Mouse (Mus musculus) megakaryocyte, embryonic 14.5 days (primary cell): ENCODE measurements around the gene Farp1. TPM values are rescaled to one million over a fixed set of nuclear protein-coding genes. Genes with fewer than 3 reads are reported as not detected.
A peak's percentile ranks its signal among the peaks of the same experiment; 100 is the strongest.

ENCODE experiments used
- H3K27me3 ChIP-seq: replicated peaks from 2 replicates; pipeline ENCODE3; 2012; ENCODE audit warnings: inconsistent platforms
- H3K36me3 ChIP-seq: replicated peaks from 2 replicates; pipeline ENCODE3; 2012; ENCODE audit warnings: low read length, inconsistent platforms, mixed read lengths
- H3K4me1 ChIP-seq: 2 replicates; pipeline ENCODE4 v1.6.1; 2012; ENCODE audit warnings: inconsistent platforms
- H3K4me3 ChIP-seq: replicated peaks from 2 replicates; pipeline ENCODE3; 2012; ENCODE audit warnings: moderate library complexity, mild to moderate bottlenecking, inconsistent platforms
- H3K9me3 ChIP-seq: 2 replicates; pipeline ENCODE4 v1.6.1; 2012; ENCODE audit warnings: inconsistent platforms
- FLI1 ChIP-seq: IDR thresholded peaks from 2 replicates; pipeline ENCODE4 v1.6.1; 2012; ENCODE audit warnings: low read length, inconsistent platforms, mixed read lengths
- GATA1 ChIP-seq: IDR thresholded peaks from 3 replicates; pipeline ENCODE4 v1.6.1; 2012; ENCODE audit warnings: mixed read lengths, low read length, inconsistent platforms, borderline replicate concordance
- polyA plus RNA-seq: library from polyadenylated mRNA; stranded (reverse); fragments of >175 nt; gene quantifications from 2 replicates; pipeline ENCODE4 v1.2.3, GENCODE M21; 2012; ENCODE audit warnings: low replicate concordance; ENCODE audit not compliant: insufficient read depth

The Farp1 gene
- polyA plus RNA-seq, 1 experiment, result not detected

DNA sequence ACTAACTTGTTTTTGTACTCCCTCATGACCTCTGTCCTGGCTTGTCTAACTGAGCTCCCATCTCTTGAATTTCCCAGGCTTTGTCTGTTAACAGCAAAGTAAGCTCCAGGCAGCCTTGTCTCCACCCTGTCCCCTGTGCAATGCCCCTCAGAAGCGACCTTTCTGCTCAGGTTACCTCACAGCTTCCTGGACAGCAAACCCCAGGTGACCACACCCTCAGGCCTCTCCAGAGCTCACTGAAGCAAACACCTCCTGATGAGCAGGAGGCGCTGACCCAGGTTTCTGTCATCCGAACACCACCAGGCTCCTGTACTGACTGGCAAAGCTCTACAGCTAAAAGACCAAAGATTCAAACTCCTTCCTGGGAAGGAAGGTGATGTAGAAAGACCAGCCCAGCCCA, 274.9 kb downstream of the Farp1 start:
- H3K9me3 ChIP-seq, result no peaks in the 10 kb centered on the region
- TF ChIP-seq FLI1 (no peak), GATA1 (no peak)
- peaks cover 90% of the 10 kb centered on the region for H3K4me1 ChIP-seq
- no peaks in the 10 kb centered on the region for H3K27me3 ChIP-seq
- H3K36me3 ChIP-seq, result peaks cover 49% of the 10 kb centered on the region
- no peak overlapping the region for H3K4me3 ChIP-seq

DNA sequence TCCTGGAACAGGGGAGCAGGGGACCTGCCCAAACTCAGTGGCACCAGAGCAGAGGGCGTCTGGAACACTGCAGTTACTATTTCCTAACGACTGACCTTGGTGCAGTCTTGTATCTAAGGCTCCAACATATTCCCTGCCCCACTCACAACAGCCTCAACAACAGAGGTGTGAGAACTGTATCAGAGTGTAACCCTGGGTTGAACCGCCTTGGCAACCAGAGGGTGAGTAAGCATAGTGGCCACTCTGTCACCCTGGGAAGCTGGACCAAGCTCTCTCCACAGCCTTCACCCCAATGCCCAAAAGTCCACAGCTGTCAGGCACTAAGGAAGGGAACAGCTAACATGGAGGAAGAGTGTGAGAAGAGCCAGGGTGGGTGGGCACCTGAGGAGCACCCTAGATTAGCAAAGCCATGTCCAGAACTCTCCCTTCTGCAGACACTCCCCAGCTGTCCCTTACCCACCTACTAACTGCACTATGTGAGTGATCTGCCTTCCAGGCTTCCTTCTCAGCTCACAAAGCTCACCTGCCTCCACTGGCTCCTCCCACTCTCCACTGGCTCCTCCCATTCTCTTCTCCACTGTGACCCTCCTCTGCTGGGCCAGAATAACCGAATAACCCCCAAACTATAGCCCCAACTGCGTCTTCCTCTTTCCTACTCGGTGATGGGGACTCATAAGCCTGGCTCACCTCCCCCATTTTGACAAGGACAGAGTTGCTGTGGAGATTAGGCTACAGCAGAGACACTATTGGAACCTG, 275.5 kb downstream of the Farp1 start:
- TF ChIP-seq GATA1 (no peak), FLI1 (no peak)
- H3K4me1 ChIP-seq, result peaks cover 90% of the 10 kb centered on the region
- H3K4me3 ChIP-seq, result peak overlapping the region; percentile 3
- H3K27me3 ChIP-seq, result no peaks in the 10 kb centered on the region
- peaks cover 55% of the 10 kb centered on the region for H3K36me3 ChIP-seq
- no peaks in the 10 kb centered on the region for H3K9me3 ChIP-seq

DNA sequence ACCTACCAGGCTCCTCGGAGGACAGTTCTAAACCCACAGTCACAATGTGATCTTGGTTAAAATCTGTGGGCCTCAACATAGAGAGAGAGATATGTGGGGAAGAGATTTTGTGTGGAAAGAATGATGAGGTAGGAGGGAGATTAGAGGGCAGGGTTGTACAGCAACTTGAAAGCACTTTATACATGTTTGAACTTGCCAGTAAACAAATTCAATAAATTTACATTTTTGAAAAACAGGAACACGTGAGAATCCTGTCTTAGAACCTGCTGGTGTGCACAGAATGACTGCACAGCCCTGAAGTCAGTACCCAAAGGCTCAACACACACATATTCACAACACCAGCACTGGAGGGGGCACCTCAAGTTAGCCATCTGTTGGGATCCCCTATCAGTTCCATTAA, 276.1 kb downstream of the Farp1 start:
- Histone ChIP-seq H3K4me1 (peaks cover 96% of the 10 kb centered on the region), H3K9me3 (no peaks in the 10 kb centered on the region), H3K27me3 (no peaks in the 10 kb centered on the region), H3K4me3 (no peak overlapping the region), H3K36me3 (peaks cover 58% of the 10 kb centered on the region)
- no peak for TF ChIP-seq GATA1
- TF ChIP-seq FLI1, result no peak

DNA sequence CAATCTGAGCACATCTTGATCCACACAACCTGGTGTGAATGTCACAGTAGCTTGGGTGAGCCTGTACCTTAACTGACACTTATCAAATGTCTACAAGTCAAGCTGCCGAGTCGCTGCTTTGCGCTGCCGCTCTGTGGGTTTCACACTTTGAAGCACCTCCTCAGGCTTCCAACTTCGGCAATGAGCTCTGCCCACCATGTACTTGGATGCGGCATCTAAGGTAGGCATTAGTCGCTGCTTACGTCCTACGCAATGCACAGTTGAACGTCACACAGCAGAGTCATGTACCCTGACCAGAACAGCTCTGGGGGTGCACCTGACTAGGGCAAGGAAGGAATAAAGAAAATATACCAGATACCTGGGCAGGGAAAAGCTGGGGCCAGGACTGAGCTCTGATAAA, 278.3 kb downstream of the Farp1 start:
- H3K27me3 ChIP-seq, result no peaks in the 10 kb centered on the region
- peaks cover 46% of the 10 kb centered on the region for H3K36me3 ChIP-seq
- H3K4me3 ChIP-seq, result no peak overlapping the region
- TF ChIP-seq FLI1 (no peak), GATA1 (no peak)
- H3K4me1 ChIP-seq, result peaks cover 96% of the 10 kb centered on the region
- no peaks in the 10 kb centered on the region for H3K9me3 ChIP-seq

DNA sequence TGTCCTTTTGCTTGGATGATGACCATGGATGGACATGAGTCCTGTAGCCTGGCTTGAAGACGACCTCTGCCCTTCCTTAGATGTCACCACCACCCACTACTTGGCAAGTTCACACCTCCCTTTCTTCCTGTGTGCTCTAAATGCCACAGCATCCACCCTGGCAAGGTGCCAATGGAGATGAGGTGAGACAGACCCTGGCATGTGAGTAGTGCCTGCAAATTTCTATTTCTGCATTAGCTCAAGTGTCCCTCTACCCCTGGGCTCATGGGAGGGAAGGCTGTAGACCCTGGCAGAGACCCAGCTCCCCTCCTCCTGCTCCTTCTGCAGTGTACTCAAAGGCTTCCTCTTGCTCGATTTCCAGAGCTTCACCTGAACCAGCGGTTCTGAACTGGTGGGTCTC, 279.9 kb downstream of the Farp1 start:
- Histone ChIP-seq H3K4me3 (no peak overlapping the region), H3K9me3 (no peaks in the 10 kb centered on the region), H3K27me3 (no peaks in the 10 kb centered on the region), H3K4me1 (peaks cover 91% of the 10 kb centered on the region), H3K36me3 (peaks cover 40% of the 10 kb centered on the region)
- no peak for TF ChIP-seq GATA1
- TF ChIP-seq FLI1, result no peak

DNA sequence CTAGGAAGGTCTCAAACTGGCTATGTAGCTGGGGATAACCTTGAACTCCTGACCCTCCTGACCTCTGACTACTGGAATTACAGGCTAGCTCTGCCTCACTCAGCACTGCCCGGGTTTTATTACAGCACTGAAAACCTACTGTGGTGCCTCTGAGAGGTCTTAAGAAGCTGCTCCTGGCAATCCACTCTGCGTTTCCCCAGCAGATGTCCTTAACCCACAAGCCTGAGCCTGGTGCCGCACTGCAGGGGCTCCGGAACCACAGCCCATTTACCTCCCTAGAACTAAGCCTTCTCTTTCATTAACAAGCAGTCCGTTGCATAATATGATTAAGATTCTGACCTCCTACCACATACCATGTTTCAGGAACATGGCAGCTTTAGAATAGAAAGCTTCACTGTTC, 281.1 kb downstream of the Farp1 start:
- Histone ChIP-seq H3K9me3 (no peaks in the 10 kb centered on the region), H3K27me3 (no peaks in the 10 kb centered on the region), H3K36me3 (peaks cover 48% of the 10 kb centered on the region), H3K4me3 (no peak overlapping the region), H3K4me1 (peaks cover 79% of the 10 kb centered on the region)
- no peak for TF ChIP-seq GATA1
- TF ChIP-seq FLI1, result no peak

DNA sequence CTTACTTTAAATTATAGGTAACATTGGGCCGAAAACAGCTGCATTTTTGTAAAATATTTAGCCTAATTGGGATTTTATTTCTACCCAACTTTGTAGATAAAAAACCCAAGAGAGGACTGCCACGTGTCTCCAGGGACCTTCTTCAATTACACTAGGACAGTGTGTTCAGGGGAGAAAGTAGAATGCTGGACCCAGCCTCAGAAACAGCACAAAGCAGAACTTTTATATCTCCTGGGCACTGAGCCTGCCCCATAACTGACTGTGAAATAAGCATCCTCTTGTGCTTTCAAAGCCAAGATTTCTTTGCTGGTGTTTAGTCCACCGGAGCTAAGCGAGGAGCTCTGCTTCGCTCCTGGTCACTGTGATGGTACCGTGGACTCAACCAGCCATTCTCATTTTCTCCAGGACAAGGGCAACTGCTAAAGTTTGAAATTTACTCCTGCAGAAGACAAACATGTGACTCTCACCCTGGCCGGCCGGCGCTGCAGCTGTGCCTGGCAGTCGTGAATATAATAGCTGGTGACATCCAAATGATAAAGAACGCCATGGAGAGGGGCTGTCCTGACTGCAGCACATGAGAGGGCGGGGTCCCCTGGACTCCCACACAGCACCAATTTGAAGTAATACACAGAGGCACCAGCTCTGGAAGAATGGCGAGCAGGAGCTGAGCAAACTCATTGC, 281.8 kb downstream of the Farp1 start:
- Histone ChIP-seq H3K36me3 (peaks cover 54% of the 10 kb centered on the region), H3K9me3 (no peaks in the 10 kb centered on the region), H3K4me3 (no peak overlapping the region), H3K4me1 (peaks cover 76% of the 10 kb centered on the region), H3K27me3 (no peaks in the 10 kb centered on the region)
- TF ChIP-seq FLI1 (no peak), GATA1 (no peak)

DNA sequence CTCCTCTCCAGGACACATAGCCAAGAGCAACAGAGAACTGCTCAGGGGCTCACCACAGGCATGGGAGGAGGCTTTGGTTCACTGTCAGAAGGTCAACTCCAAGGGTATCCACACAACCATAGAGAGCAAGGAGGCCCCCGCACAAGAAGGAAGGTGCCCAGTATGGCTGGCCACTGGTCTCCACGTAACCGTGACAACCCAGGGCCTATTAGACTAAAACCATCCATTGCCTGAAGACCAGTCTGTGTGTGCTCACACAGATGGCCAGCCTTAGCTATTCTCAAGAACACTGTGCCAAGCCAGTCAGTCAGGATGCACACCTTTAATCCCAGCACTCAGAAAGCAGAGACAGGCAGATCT, 282.3 kb downstream of the Farp1 start:
- no peak for TF ChIP-seq GATA1
- H3K27me3 ChIP-seq, result no peaks in the 10 kb centered on the region
- H3K9me3 ChIP-seq, result no peaks in the 10 kb centered on the region
- peaks cover 76% of the 10 kb centered on the region for H3K4me1 ChIP-seq
- no peak overlapping the region for H3K4me3 ChIP-seq
- H3K36me3 ChIP-seq, result peaks cover 55% of the 10 kb centered on the region

DNA sequence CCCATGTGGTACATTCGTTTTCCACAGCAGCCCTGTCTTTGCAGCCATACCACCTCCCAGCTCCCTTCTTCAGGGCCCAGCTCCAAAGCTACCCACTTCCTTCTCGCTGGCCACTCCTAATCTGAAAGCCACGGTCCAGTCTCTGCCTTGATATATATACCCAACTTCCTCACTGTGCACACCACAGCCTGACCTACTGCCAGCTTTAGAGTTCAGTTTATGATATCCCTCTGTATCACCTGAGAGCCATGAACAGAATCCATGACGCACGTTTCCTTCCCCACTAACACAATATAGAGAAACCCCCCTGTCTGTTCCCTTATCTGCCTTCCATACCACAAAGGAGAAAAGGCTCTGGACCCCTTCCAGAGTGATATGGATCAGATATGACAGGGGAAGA, 283.4 kb downstream of the Farp1 start:
- peaks cover 57% of the 10 kb centered on the region for H3K36me3 ChIP-seq
- no peaks in the 10 kb centered on the region for H3K27me3 ChIP-seq
- H3K4me1 ChIP-seq, result peaks cover 76% of the 10 kb centered on the region
- no peak for TF ChIP-seq GATA1
- TF ChIP-seq FLI1, result no peak
- H3K9me3 ChIP-seq, result no peaks in the 10 kb centered on the region
- H3K4me3 ChIP-seq, result peak overlapping the region; percentile 85

DNA sequence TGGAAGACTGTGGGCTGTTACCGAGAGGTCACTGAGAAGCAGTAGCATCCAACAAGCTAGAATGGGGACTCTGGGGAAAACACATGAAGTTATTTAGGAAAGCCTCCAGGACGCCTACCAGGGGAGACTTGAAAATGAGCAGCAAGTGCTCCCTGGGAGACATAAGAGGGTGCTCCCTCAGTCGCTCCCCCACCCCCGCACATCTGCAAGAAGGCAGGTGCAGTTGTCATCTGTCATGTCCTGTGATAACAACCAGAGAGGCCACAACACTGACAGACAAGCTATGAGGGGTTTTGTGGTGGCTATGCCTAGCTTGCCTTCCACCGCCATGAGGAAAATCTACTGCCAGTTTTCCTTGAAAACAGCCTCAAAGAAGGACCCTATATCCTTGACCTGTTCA, 287.1 kb downstream of the Farp1 start:
- Histone ChIP-seq H3K27me3 (no peaks in the 10 kb centered on the region), H3K9me3 (no peaks in the 10 kb centered on the region), H3K4me3 (peak overlapping the region; percentile 53), H3K4me1 (peaks cover 78% of the 10 kb centered on the region), H3K36me3 (peaks cover 48% of the 10 kb centered on the region)
- no peak for TF ChIP-seq GATA1
- no peak for TF ChIP-seq FLI1

DNA sequence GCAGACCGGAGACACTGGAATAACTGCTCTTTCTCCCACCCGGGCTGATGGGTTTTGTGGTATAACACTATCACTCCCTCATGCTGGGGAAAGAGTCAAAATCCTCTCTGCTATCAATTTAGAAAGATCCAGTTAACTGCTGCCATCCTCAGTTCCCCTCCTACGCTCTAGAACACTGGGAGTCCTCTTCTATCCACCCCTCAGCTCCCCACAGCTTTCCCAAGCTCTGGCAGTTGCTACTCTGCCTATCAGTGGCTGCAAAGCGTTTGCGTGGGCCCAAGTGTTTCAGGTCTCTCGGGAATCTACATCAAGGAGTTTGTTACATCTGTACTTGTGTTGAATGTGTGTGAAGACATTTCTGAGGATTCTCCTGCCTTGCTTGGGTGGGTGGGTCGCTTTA, 287.6 kb downstream of the Farp1 start:
- Histone ChIP-seq H3K27me3 (no peaks in the 10 kb centered on the region), H3K9me3 (no peaks in the 10 kb centered on the region), H3K4me1 (peaks cover 79% of the 10 kb centered on the region), H3K4me3 (no peak overlapping the region), H3K36me3 (peaks cover 49% of the 10 kb centered on the region)
- no peak for TF ChIP-seq GATA1
- TF ChIP-seq FLI1, result no peak
